12 mouse cellular contexts compared by ENCODE assay signal in genomic region chr11:65918480-65919236, GRCm38 (mm10).
DNase-seq lines count a peak whose midpoint lies in the region; ATAC-seq lines count a peak whose summit lies in the region.
"Had no signal": no experiment of that assay in that cellular context is flagged by ENCODE, and none has a peak within 500 bp of the region (broad histone marks: within the 10 kb centered on the region; RNA-seq: fewer than 3 reads in every experiment).

No protein-coding gene starts in this region.

- no peaks in the 10 kb centered on the region for H3K27me3 ChIP-seq in forebrain, embryonic 11.5 days (ENCODE audit: control insufficient read depth, insufficient read depth, low read length)
- H3K27me3 ChIP-seq in forebrain, embryonic 10.5 days (ENCODE audit: poor library complexity, severe bottlenecking): no peaks in the 10 kb centered on the region
- H3K27me3 ChIP-seq in kidney, embryonic 16.5 days (ENCODE audit: insufficient read depth, low read length): no peaks in the 10 kb centered on the region

- no peaks in the 10 kb centered on the region for H3K4me1 ChIP-seq in forebrain, embryonic 11.5 days (replicated peaks; ENCODE audit: control insufficient read depth, insufficient read depth, low read length)
- H3K4me1 ChIP-seq in forebrain, embryonic 10.5 days: no peaks in the 10 kb centered on the region
- no peaks in the 10 kb centered on the region for H3K4me1 ChIP-seq in kidney, embryonic 16.5 days (ENCODE audit: insufficient read depth, low read length)

- H3K9me3 ChIP-seq in forebrain, embryonic 11.5 days (ENCODE audit: control insufficient read depth, low read length): no peaks in the 10 kb centered on the region
- H3K9me3 ChIP-seq in forebrain, embryonic 10.5 days: no peaks in the 10 kb centered on the region
- no peaks in the 10 kb centered on the region for H3K9me3 ChIP-seq in kidney, embryonic 16.5 days (ENCODE audit: low read length)

- H3K4me3 ChIP-seq in forebrain, embryonic 11.5 days (ENCODE audit: low read depth, low read length): no peak overlapping the region
- H3K4me3 ChIP-seq in forebrain, embryonic 10.5 days: no peak overlapping the region
- H3K4me3 ChIP-seq in kidney, embryonic 16.5 days (ENCODE audit: low read length): no peak overlapping the region

- H3K9ac ChIP-seq in forebrain, embryonic 11.5 days (ENCODE audit: low read length): no peak overlapping the region
- H3K9ac ChIP-seq in kidney, embryonic 16.5 days (replicated peaks; ENCODE audit: low read length): no peak overlapping the region

- 79% methylated on average over 10 of the region's 10 CpGs for WGBS in forebrain, embryonic 11.5 days
- WGBS in forebrain, embryonic 10.5 days: 76% methylated on average over 10 of the region's 10 CpGs
- WGBS in kidney, embryonic 16.5 days: 63% methylated on average over 10 of the region's 10 CpGs

- H3K36me3 ChIP-seq in forebrain, embryonic 11.5 days (ENCODE audit: control insufficient read depth, insufficient read depth, low read length): no peaks in the 10 kb centered on the region
- H3K36me3 ChIP-seq in forebrain, embryonic 10.5 days (replicated peaks): no peaks in the 10 kb centered on the region
- no peaks in the 10 kb centered on the region for H3K36me3 ChIP-seq in kidney, embryonic 16.5 days (ENCODE audit: insufficient read depth, low read length)

- no peak overlapping the region for H3K27ac ChIP-seq in forebrain, embryonic 11.5 days (ENCODE audit: low read depth, low read length)
- no peak overlapping the region for H3K27ac ChIP-seq in forebrain, embryonic 10.5 days
- no peak overlapping the region for H3K27ac ChIP-seq in kidney, embryonic 16.5 days (ENCODE audit: low read length)

- no peak for ATAC-seq in forebrain, embryonic 11.5 days (replicated peaks; ENCODE audit: low FRiP score)
- no peak for ATAC-seq in kidney, embryonic 16.5 days (ENCODE audit: low FRiP score, low TSS enrichment)

- DNase-seq in forebrain, embryonic 11.5 days (ENCODE audit: low spot score): peak; percentile 55
- DNase-seq in forebrain, embryonic 10.5 days (ENCODE audit: extremely low spot score, low spot score): no peak
- DNase-seq in kidney, postnatal 4 days: peak; percentile 12 to 21
- peak; percentile 24 for DNase-seq in right cerebral cortex, adult 18-20 months
- no peak for DNase-seq in right cerebral cortex, postnatal 10 days (ENCODE audit: low spot score in 2 of 2)
- DNase-seq in yolk sac, embryonic 10.5 days (ENCODE audit: low spot score): no peak
- DNase-seq in urinary bladder, postnatal 36 days (ENCODE audit: low spot score in 2 of 2): no peak
- DNase-seq: heart, postnatal 14 days; kidney, adult 2 months; layer of hippocampus, adult 9-11 months; lung, postnatal 36 days had no signal

- no peak overlapping the region for H3K4me2 ChIP-seq in forebrain, embryonic 11.5 days (ENCODE audit: low read depth, low read length, severe bottlenecking)
- no peak overlapping the region for H3K4me2 ChIP-seq in kidney, embryonic 16.5 days (replicated peaks; ENCODE audit: low read depth, low read length)

Comparison
In these comparisons a context has a peak if more than half of its experiments do, and no peak if none do; other contexts are left out.
1. DNase-seq: peak in forebrain, embryonic 11.5 days (single experiment), kidney, postnatal 4 days (2 of 2) and right cerebral cortex, adult 18-20 months (single experiment); none in forebrain, embryonic 10.5 days (single experiment), right cerebral cortex, postnatal 10 days (0 of 2), yolk sac, embryonic 10.5 days (single experiment) and urinary bladder, postnatal 36 days (0 of 2).